Mouse (Mus musculus) megakaryocyte progenitor cell, adult 5-6 weeks (primary cell): ENCODE data around the gene Nek4. TPM values are rescaled to one million over a fixed set of nuclear protein-coding genes. Genes with fewer than 3 reads are reported as not detected.

Source experiments
- total RNA-seq, 2 experiments: library from RNA; stranded (forward) in 1 of 2; stranded (reverse) in 1 of 2; fragments of 157-497, 149-512 nt in 1 of 2; fragments of 200-1000 nt in 1 of 2; gene quantifications; 2 replicates each; pipeline versions ENCODE4 v1.2.3 to v1.2.4; 2015 to 2017

Nek4 gene
- total RNA-seq, 2 experiments from 2014 or later = 8.8 to 12.2 TPM

Other genes starting within 250 kb of the Nek4 start
- 11.1 and 12.1 TPM in 2 replicates for gene Sfmbt1, start 236.5 kb upstream of the Nek4 start, total RNA-seq (2015)
- gene Sfmbt1, start 236.5 kb upstream of the Nek4 start, total RNA-seq (2017) = 6.9 and 9.6 TPM in 2 replicates
- gene Tmem110, start 125.8 kb upstream of the Nek4 start, total RNA-seq (2015) = 7.1 and 10.9 TPM in 2 replicates
- gene Tmem110, start 125.8 kb upstream of the Nek4 start, total RNA-seq (2017) = 6.4 and 9.8 TPM in 2 replicates
- 0.47 and 0.49 TPM in 2 replicates for gene Mustn1, start 72.2 kb upstream of the Nek4 start, total RNA-seq (2015)
- 0.27 and 0.50 TPM in 2 replicates for gene Mustn1, start 72.2 kb upstream of the Nek4 start, total RNA-seq (2017)
- gene Itih4, start 64.9 kb upstream of the Nek4 start, total RNA-seq (2015) = not detected in 2 replicates
- not detected in 2 replicates for gene Itih4, start 64.9 kb upstream of the Nek4 start, total RNA-seq (2017)
- gene Itih3, start 27.6 kb upstream of the Nek4 start, total RNA-seq (2015) = not detected in 2 replicates
- not detected in 2 replicates for gene Itih3, start 27.6 kb upstream of the Nek4 start, total RNA-seq (2017)
- not detected in 2 replicates for gene Itih1, start 8.1 kb upstream of the Nek4 start, total RNA-seq (2015)
- gene Itih1, start 8.1 kb upstream of the Nek4 start, total RNA-seq (2017) = not detected in 2 replicates
- gene Glt8d1, start 50.0 kb downstream of the Nek4 start, total RNA-seq (2015) = 54.2 and 64.4 TPM in 2 replicates
- 29.2 and 37.7 TPM in 2 replicates for gene Glt8d1, start 50.0 kb downstream of the Nek4 start, total RNA-seq (2017)
- gene Spcs1, start 50.3 kb downstream of the Nek4 start, total RNA-seq (2015) = 257 and 280 TPM in 2 replicates
- 105 TPM in 2 replicates for gene Spcs1, start 50.3 kb downstream of the Nek4 start, total RNA-seq (2017)
- gene Pbrm1, start 67.8 kb downstream of the Nek4 start, total RNA-seq (2015) = 75.4 and 82.4 TPM in 2 replicates
- 52.3 and 80.5 TPM in 2 replicates for gene Pbrm1, start 67.8 kb downstream of the Nek4 start, total RNA-seq (2017)
- gene Gnl3, start 67.8 kb downstream of the Nek4 start, total RNA-seq (2015) = 365 and 481 TPM in 2 replicates
- 301 and 405 TPM in 2 replicates for gene Gnl3, start 67.8 kb downstream of the Nek4 start, total RNA-seq (2017)
- gene Smim4, start 177.6 kb downstream of the Nek4 start, total RNA-seq (2015) = 93.8 and 125 TPM in 2 replicates
- 45.3 and 89.8 TPM in 2 replicates for gene Smim4, start 177.6 kb downstream of the Nek4 start, total RNA-seq (2017)
- 90.7 and 110 TPM in 2 replicates for gene Nt5dc2, start 179.7 kb downstream of the Nek4 start, total RNA-seq (2015)
- 136 and 153 TPM in 2 replicates for gene Nt5dc2, start 179.7 kb downstream of the Nek4 start, total RNA-seq (2017)
- 3.2 and 6.7 TPM in 2 replicates for gene Stab1, start 217.3 kb downstream of the Nek4 start, total RNA-seq (2015)
- gene Stab1, start 217.3 kb downstream of the Nek4 start, total RNA-seq (2017) = 0.44 and 0.87 TPM in 2 replicates